Mouse (Mus musculus): ENCODE results near the gene Spert. TPM values are rescaled to one million over a fixed set of nuclear protein-coding genes. Genes with fewer than 3 reads are reported as not detected.
A peak's percentile ranks its signal among the peaks of the same experiment; 100 is the strongest.

Gene Spert
- total RNA-seq (2012; rRNA removed) = not detected in 2 replicates
- not detected in 2 replicates for total RNA-seq (2014; rRNA removed)
- polyA plus RNA-seq (2012; ENCODE audit: insufficient read length, low read depth) = not detected in 2 replicates

DNA sequence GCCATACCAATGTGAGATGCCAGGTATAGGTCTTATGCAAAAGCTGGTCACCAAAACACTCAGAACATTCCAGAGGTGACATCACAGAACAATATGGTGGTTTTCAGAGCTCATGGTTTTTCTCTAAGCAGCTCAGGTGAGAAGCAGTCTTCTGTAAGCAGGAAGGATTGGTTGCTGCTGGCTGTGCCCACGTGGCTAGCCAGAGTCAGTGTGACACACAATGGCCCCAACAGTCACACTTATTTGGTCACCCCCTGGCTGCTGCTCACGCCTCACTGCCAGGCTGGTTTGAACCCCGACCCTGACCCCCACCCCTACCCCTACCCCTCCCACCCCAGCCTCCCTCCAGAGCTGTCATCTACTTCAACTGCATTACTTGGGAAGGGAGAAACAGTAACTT, at the start of gene Spert:
Gene Spert, minus strand, starts transcription at position 139 of the 400 bp plus-strand sequence.
- H3K36me3 ChIP-seq (replicated peaks in 1 of 2; ENCODE audit: control insufficient read depth in 1 of 2, insufficient read depth in 1 of 2, low read length in 1 of 2) = no peaks in the 10 kb centered on the region
- H3K4me1 ChIP-seq (ENCODE audit: control insufficient read depth in 1 of 2, insufficient read depth in 2 of 2) = no peaks in the 10 kb centered on the region
- no peak for DNase-seq (ENCODE audit: extremely low read depth)
- no peak within 1 kb of the TSS for H3K27ac ChIP-seq (ENCODE audit: insufficient read depth, low read depth)
- no peak within 1 kb of the TSS for H3K4me3 ChIP-seq (replicated peaks in 1 of 3; ENCODE audit: low read depth in 2 of 3, low read length in 2 of 3, poor library complexity in 1 of 3)
- no peak within 1 kb of the TSS for H3K9ac ChIP-seq (ENCODE audit: insufficient read depth, low read depth)
- H3K4me2 ChIP-seq (ENCODE audit: insufficient read depth, low read depth, poor library complexity, severe bottlenecking) = no peak within 1 kb of the TSS
- TF ChIP-seq IRF4 (IDR thresholded peaks at IDR 0.05; ENCODE audit: low read depth, low read length) (no peak), ZC3H11A (IDR thresholded peaks at IDR 0.05; ENCODE audit: low read depth, low read length) (no peak), POLR2A (IDR thresholded peaks at IDR 0.05; ENCODE audit: low read depth, low read length) (no peak)
- dilution Hi-C loops (cut with MboI; ENCODE audit: extremely low pct_ligation_motif_present, extremely low pct_unique_long_range_greater_than_20kb, low sequenced_read_pairs) = no loop called here
- no peaks in the 10 kb centered on the region for H3K9me3 ChIP-seq (replicated peaks; ENCODE audit: low read length)
- in situ Hi-C loops (cut with MboI; ENCODE audit: low pct_ligation_motif_present, low pct_unique_long_range_greater_than_20kb, low sequenced_read_pairs) = no loop called here
- H3K27me3 ChIP-seq (replicated peaks) = peaks cover 5% of the 10 kb centered on the region
- H3K79me2 ChIP-seq (replicated peaks; ENCODE audit: control insufficient read depth, extremely low read depth, insufficient read depth, poor library complexity, severe bottlenecking) = no peaks in the 10 kb centered on the region

- dilution Hi-C loops (cut with MboI; ENCODE audit: extremely low pct_ligation_motif_present, extremely low pct_unique_long_range_greater_than_20kb, low sequenced_read_pairs) = no loop called here
Measured at GRCm38 (mm10) chr14:75642080-75642479, 49.2 kb upstream of the Spert start, which contains the start of gene Erich6b. Gene Erich6b, plus strand, starts transcription at chr14:75642259.

DNA sequence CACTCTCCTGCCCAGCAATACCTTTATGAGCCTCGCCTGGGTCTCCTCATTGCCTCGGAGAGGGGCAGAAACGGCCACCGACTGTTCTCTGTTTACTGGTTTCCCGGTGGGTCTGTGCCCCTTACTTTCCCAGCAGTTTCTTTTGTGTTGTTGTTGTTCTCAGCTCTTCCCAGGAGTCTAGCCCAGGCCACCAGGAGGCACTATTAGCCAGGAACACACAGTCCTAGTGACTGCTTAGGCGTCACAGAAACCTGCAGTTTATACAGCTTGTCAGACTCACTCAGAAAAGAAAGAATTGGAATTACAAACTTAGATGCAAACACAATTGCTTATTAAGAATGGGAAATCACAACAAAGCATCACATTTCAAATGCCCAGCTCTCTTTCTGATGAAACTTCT, 48.5 kb upstream of the Spert start:
- peaks cover 3% of the 10 kb centered on the region for H3K9me3 ChIP-seq (replicated peaks; ENCODE audit: low read length)
- DNase-seq (ENCODE audit: extremely low read depth) = no peak
- no peak overlapping the region for H3K27ac ChIP-seq (ENCODE audit: insufficient read depth, low read depth)
- H3K4me2 ChIP-seq (ENCODE audit: insufficient read depth, low read depth, poor library complexity, severe bottlenecking) = no peak overlapping the region
- no peak overlapping the region for H3K4me3 ChIP-seq (replicated peaks in 1 of 3; ENCODE audit: low read depth in 2 of 3, low read length in 2 of 3, poor library complexity in 1 of 3)
- H3K36me3 ChIP-seq (replicated peaks in 1 of 2; ENCODE audit: control insufficient read depth in 1 of 2, insufficient read depth in 1 of 2, low read length in 1 of 2) = no peaks in the 10 kb centered on the region
- TF ChIP-seq SMC3 (IDR thresholded peaks at IDR 0.05; ENCODE audit: low read depth, low read length) (peak; percentile 22; the same call in 1 of the 2 replicates), RAD21 (IDR thresholded peaks at IDR 0.05; ENCODE audit: low read depth, low read length) (peak; percentile 30), CHD1 (IDR thresholded peaks at IDR 0.05; ENCODE audit: low read depth, low read length) (no peak), CTCF (conservative IDR thresholded peaks at IDR 0.05 in 1 of 2, IDR thresholded peaks at IDR 0.05 in 1 of 2; ENCODE audit: low read depth in 2 of 2, low read length in 2 of 2) (peak in 1 of 2 experiments; percentile 47; a peak in 2 of 4 replicates)
- in situ Hi-C loops (cut with MboI; ENCODE audit: low pct_ligation_motif_present, low pct_unique_long_range_greater_than_20kb, low sequenced_read_pairs) = no loop called here
- H3K9ac ChIP-seq (ENCODE audit: insufficient read depth, low read depth) = no peak overlapping the region
- dilution Hi-C loops (cut with MboI; ENCODE audit: extremely low pct_ligation_motif_present, extremely low pct_unique_long_range_greater_than_20kb, low sequenced_read_pairs) = no loop called here
- H3K4me1 ChIP-seq (ENCODE audit: control insufficient read depth in 1 of 2, insufficient read depth in 2 of 2) = no peaks in the 10 kb centered on the region
- H3K27me3 ChIP-seq (replicated peaks) = no peaks in the 10 kb centered on the region
- no peaks in the 10 kb centered on the region for H3K79me2 ChIP-seq (replicated peaks; ENCODE audit: control insufficient read depth, extremely low read depth, insufficient read depth, poor library complexity, severe bottlenecking)

More at GRCm38 (mm10) chr14:75642080-75642479, 49.2 kb upstream of the Spert start, which contains the start of gene Erich6b:
- Histone ChIP-seq H3K27ac (ENCODE audit: insufficient read depth, low read depth) (no peak within 1 kb of the TSS), H3K4me2 (ENCODE audit: insufficient read depth, low read depth, poor library complexity, severe bottlenecking) (no peak within 1 kb of the TSS), H3K9ac (ENCODE audit: insufficient read depth, low read depth) (no peak within 1 kb of the TSS), H3K27me3 (replicated peaks) (no peaks in the 10 kb centered on the region), H3K79me2 (replicated peaks; ENCODE audit: control insufficient read depth, extremely low read depth, insufficient read depth, poor library complexity, severe bottlenecking) (no peaks in the 10 kb centered on the region), H3K9me3 (replicated peaks; ENCODE audit: low read length) (peaks cover 3% of the 10 kb centered on the region), H3K36me3 (replicated peaks in 1 of 2; ENCODE audit: control insufficient read depth in 1 of 2, insufficient read depth in 1 of 2, low read length in 1 of 2) (no peaks in the 10 kb centered on the region), H3K4me3 (replicated peaks in 1 of 3; ENCODE audit: low read depth in 2 of 3, low read length in 2 of 3, poor library complexity in 1 of 3) (no peak within 1 kb of the TSS), H3K4me1 (ENCODE audit: control insufficient read depth in 1 of 2, insufficient read depth in 2 of 2) (no peaks in the 10 kb centered on the region)
- no peak for TF ChIP-seq JUN (IDR thresholded peaks at IDR 0.05; ENCODE audit: insufficient read depth, low read depth, low read length)
- no peak for TF ChIP-seq MXI1 (IDR thresholded peaks at IDR 0.05; ENCODE audit: low read depth, low read length)
- no peak for TF ChIP-seq BHLHE40 (IDR thresholded peaks at IDR 0.05; ENCODE audit: low read depth, low read length)
- no peak for TF ChIP-seq NELFE (IDR thresholded peaks at IDR 0.05; ENCODE audit: low read depth, low read length)
- no peak for TF ChIP-seq HCFC1 (IDR thresholded peaks at IDR 0.05; ENCODE audit: low read depth, low read length)
- TF ChIP-seq EP300 (IDR thresholded peaks at IDR 0.05; ENCODE audit: low read length) = no peak
- TF ChIP-seq ZMIZ1 (IDR thresholded peaks at IDR 0.05; ENCODE audit: low read depth, low read length) = no peak
- TF ChIP-seq GABPA (IDR thresholded peaks at IDR 0.05; ENCODE audit: insufficient replicate concordance, low read depth, low read length) = no peak
- TF ChIP-seq ZC3H11A (IDR thresholded peaks at IDR 0.05; ENCODE audit: low read depth, low read length) = no peak
- no peak for TF ChIP-seq IRF4 (IDR thresholded peaks at IDR 0.05; ENCODE audit: low read depth, low read length)
- no peak for TF ChIP-seq JUND (conservative IDR thresholded peaks at IDR 0.05; ENCODE audit: low read depth, low read length)
- TF ChIP-seq SMC3 (IDR thresholded peaks at IDR 0.05; ENCODE audit: low read depth, low read length) = no peak
- no peak for TF ChIP-seq CHD1 (IDR thresholded peaks at IDR 0.05; ENCODE audit: low read depth, low read length)
- TF ChIP-seq ZKSCAN1 (IDR thresholded peaks at IDR 0.05; ENCODE audit: borderline replicate concordance, low read depth, low read length) = no peak
- no peak for TF ChIP-seq SIN3A (IDR thresholded peaks at IDR 0.05; ENCODE audit: low read length)
- no peak for TF ChIP-seq CTCF (conservative IDR thresholded peaks at IDR 0.05 in 1 of 2, IDR thresholded peaks at IDR 0.05 in 1 of 2; ENCODE audit: low read depth in 2 of 2, low read length in 2 of 2)
- no peak for TF ChIP-seq TBP (conservative IDR thresholded peaks at IDR 0.05; ENCODE audit: low read depth, low read length)
- no peak for TF ChIP-seq POLR2AphosphoS2 (IDR thresholded peaks at IDR 0.05; ENCODE audit: low read depth, low read length)
- TF ChIP-seq UBTF (IDR thresholded peaks at IDR 0.05; ENCODE audit: low read depth, low read length) = no peak
- no peak for TF ChIP-seq USF1 (IDR thresholded peaks at IDR 0.05; ENCODE audit: low read depth, low read length)
- DNase-seq (ENCODE audit: extremely low read depth) = no peak
- in situ Hi-C loops (cut with MboI; ENCODE audit: low pct_ligation_motif_present, low pct_unique_long_range_greater_than_20kb, low sequenced_read_pairs) = no loop called here
